Mouse (Mus musculus) intestine, postnatal 0 days (tissue): ENCODE results near the gene 4922502D21Rik. TPM values are rescaled to one million over a fixed set of nuclear protein-coding genes. Genes with fewer than 3 reads are reported as not detected.

Source experiments
- ATAC-seq: fragments of 200-750 bp; cut with Nextera tagmentation; 2 replicates; pipeline ENCODE4 v1.8.0; 2017; ENCODE audit warnings: mild to moderate bottlenecking, moderate TSS enrichment, moderate library complexity
- H3K27ac ChIP-seq: fragments of 300-500 bp; sonication (generic); 2 replicates; pipeline ENCODE4 v1.5.1; 2014; ENCODE audit warnings: mild to moderate bottlenecking, low read depth, low read length, moderate library complexity
- H3K27me3 ChIP-seq: fragments of 300-500 bp; sonication (generic); replicated peaks from 2 replicates; pipeline ENCODE4 v1.6.1; 2014; ENCODE audit warnings: low read length, mixed read lengths; ENCODE audit not compliant: control insufficient read depth, insufficient read depth
- H3K36me3 ChIP-seq: fragments of 300-500 bp; sonication (generic); 2 replicates; pipeline ENCODE4 v1.6.1; 2014; ENCODE audit warnings: mild to moderate bottlenecking, moderate library complexity; ENCODE audit not compliant: control insufficient read depth, insufficient read depth
- H3K4me1 ChIP-seq: fragments of 300-500 bp; sonication (generic); replicated peaks from 2 replicates; pipeline ENCODE4 v1.6.1; 2014; ENCODE audit warnings: antibody characterized with exemption, low read length, mixed read lengths; ENCODE audit not compliant: control insufficient read depth, insufficient read depth
- H3K4me2 ChIP-seq: fragments of 300-500 bp; sonication (generic); replicated peaks from 2 replicates; pipeline ENCODE4 v1.6.1; 2014; ENCODE audit warnings: low read depth, mild to moderate bottlenecking, moderate library complexity
- H3K4me3 ChIP-seq: fragments of 300-500 bp; sonication (generic); 2 replicates; pipeline ENCODE4 v1.5.1; 2014; ENCODE audit warnings: low read depth, low read length
- H3K9ac ChIP-seq: fragments of 300-500 bp; sonication (generic); 2 replicates; pipeline ENCODE4 v1.6.1; 2014; ENCODE audit warnings: mild to moderate bottlenecking, low read depth, low read length
- H3K9me3 ChIP-seq: fragments of 300-500 bp; sonication (generic); 2 replicates; pipeline ENCODE4 v1.6.1; 2016; ENCODE audit warnings: mixed run types; ENCODE audit not compliant: control insufficient read depth
- CTCF ChIP-seq: sonication (generic); IDR thresholded peaks from 2 replicates; pipeline ENCODE4 v1.5.1; 2016; ENCODE audit warnings: low read depth, mild to moderate bottlenecking, control low read depth, antibody characterized with exemption, moderate library complexity
- WGBS: fragments of 180-500 bp; shearing (Covaris S2); extraction: QIAGEN DNeasy Blood & Tissue Kit; methylation state at CpG from one replicate; pipeline ENCODE4 v1.1.7; 2014; 5-methylcytosine and 5-hydroxymethylcytosine counted together
- polyA plus RNA-seq: library from polyadenylated mRNA; unstranded; fragments of >200 nt; fragmentation: Nextera tagmentation; extraction: Ambion mirVana; gene quantifications from 2 replicates; pipeline ENCODE4 v1.2.1, GENCODE M21; 2015

The 4922502D21Rik gene
- polyA plus RNA-seq, 1 experiment from 2014 or later, result not detected

GRCm38 (mm10) chr6:129337751-129338150 lies 6.2 kb upstream of the 4922502D21Rik start:
- WGBS, result 68% methylated on average over 1 of the region's 1 CpGs
- H3K9ac ChIP-seq, result no peak overlapping the region
- TF ChIP-seq CTCF, result no peak

GRCm38 (mm10) chr6:129333674-129334078 lies 2.1 kb upstream of the 4922502D21Rik start:
- Histone ChIP-seq H3K27me3 (no peaks in the 10 kb centered on the region), H3K9ac (no peak overlapping the region), H3K36me3 (no peaks in the 10 kb centered on the region), H3K4me2 (no peak overlapping the region), H3K27ac (no peak overlapping the region), H3K4me3 (no peak overlapping the region), H3K4me1 (no peaks in the 10 kb centered on the region), H3K9me3 (no peaks in the 10 kb centered on the region)
- peak; percentile 79 for ATAC-seq
- peak; percentile 88 for TF ChIP-seq CTCF
- 29% methylated on average over 11 of the region's 11 CpGs for WGBS

More at GRCm38 (mm10) chr6:129337751-129338150, 6.2 kb upstream of the 4922502D21Rik start:
- Histone ChIP-seq H3K4me2 (no peak overlapping the region), H3K27me3 (no peaks in the 10 kb centered on the region), H3K27ac (no peak overlapping the region), H3K36me3 (no peaks in the 10 kb centered on the region), H3K4me1 (no peaks in the 10 kb centered on the region), H3K4me3 (no peak overlapping the region), H3K9me3 (no peaks in the 10 kb centered on the region)
- ATAC-seq, result no peak

- H3K27ac ChIP-seq, result no peak overlapping the region
- H3K9ac ChIP-seq, result no peak overlapping the region
- no peak for TF ChIP-seq CTCF
- no peak overlapping the region for H3K4me2 ChIP-seq
- H3K27me3 ChIP-seq, result no peaks in the 10 kb centered on the region
- H3K9me3 ChIP-seq, result no peaks in the 10 kb centered on the region
- 63% methylated on average over 13 of the region's 13 CpGs for WGBS
- no peak for ATAC-seq
- H3K4me3 ChIP-seq, result no peak overlapping the region
- H3K4me1 ChIP-seq, result no peaks in the 10 kb centered on the region
- H3K36me3 ChIP-seq, result no peaks in the 10 kb centered on the region
These were observed 4.9 kb downstream of the 4922502D21Rik start for GRCm38 (mm10) chr6:129326568-129327150.

- Histone ChIP-seq H3K27me3 (no peaks in the 10 kb centered on the region), H3K9me3 (no peaks in the 10 kb centered on the region), H3K4me2 (no peak overlapping the region), H3K4me1 (no peaks in the 10 kb centered on the region), H3K4me3 (no peak overlapping the region), H3K9ac (no peak overlapping the region), H3K36me3 (no peaks in the 10 kb centered on the region), H3K27ac (no peak overlapping the region)
- peak; percentile 41 for TF ChIP-seq CTCF
- no peak for ATAC-seq
- WGBS, result 80% methylated on average over 1 of the region's 1 CpGs
These were observed 5.6 kb downstream of the 4922502D21Rik start for GRCm38 (mm10) chr6:129326016-129326415.

- Histone ChIP-seq H3K36me3 (no peaks in the 10 kb centered on the region), H3K27ac (no peak overlapping the region), H3K4me2 (peak overlapping the region; percentile 30; the same call in 1 of the 2 replicates), H3K27me3 (no peaks in the 10 kb centered on the region), H3K4me3 (no peak overlapping the region), H3K9me3 (no peaks in the 10 kb centered on the region), H3K4me1 (no peaks in the 10 kb centered on the region), H3K9ac (no peak overlapping the region)
- TF ChIP-seq CTCF, result 0 out of 2 replicates have a peak, but pooled peaks have one; percentile 6
- peak; percentile 69 for ATAC-seq
- WGBS, result 46% methylated on average over 4 of the region's 4 CpGs
These were observed 12.3 kb downstream of the 4922502D21Rik start for GRCm38 (mm10) chr6:129319331-129319730.

- no peak for ATAC-seq
- Histone ChIP-seq H3K4me1 (no peaks in the 10 kb centered on the region), H3K9me3 (no peaks in the 10 kb centered on the region), H3K4me3 (no peak overlapping the region), H3K27me3 (no peaks in the 10 kb centered on the region), H3K4me2 (no peak overlapping the region), H3K27ac (no peak overlapping the region), H3K36me3 (no peaks in the 10 kb centered on the region), H3K9ac (no peak overlapping the region)
- TF ChIP-seq CTCF, result peak; percentile 36
- 63% methylated on average over 1 of the region's 1 CpGs for WGBS
These were observed 13.2 kb downstream of the 4922502D21Rik start for GRCm38 (mm10) chr6:129318395-129318794.

GRCm38 (mm10) chr6:129316463-129316862 lies 15.1 kb downstream of the 4922502D21Rik start:
- no peaks in the 10 kb centered on the region for H3K9me3 ChIP-seq
- no peak overlapping the region for H3K4me3 ChIP-seq
- H3K27me3 ChIP-seq, result no peaks in the 10 kb centered on the region
- H3K9ac ChIP-seq, result no peak overlapping the region
- no peaks in the 10 kb centered on the region for H3K4me1 ChIP-seq
- TF ChIP-seq CTCF, result no peak
- ATAC-seq, result no peak
- H3K36me3 ChIP-seq, result no peaks in the 10 kb centered on the region
- H3K27ac ChIP-seq, result no peak overlapping the region
- WGBS, result 73% methylated on average over 2 of the region's 2 CpGs
- H3K4me2 ChIP-seq, result no peak overlapping the region
